Mouse (Mus musculus) hematopoietic stem cell, adult 5-6 weeks (primary cell): ENCODE data around the gene Anapc16. TPM values are rescaled to one million over a fixed set of nuclear protein-coding genes. Genes with fewer than 3 reads are reported as not detected.
A peak's percentile ranks its signal among the peaks of the same experiment; 100 is the strongest.

ENCODE experiments used
- ATAC-seq, 2 experiments: fragments of 125-278 bp in 1 of 2; replicated peaks in 1 of 2; 2 replicates each; pipeline ENCODE4 v1.8.0; 2016 to 2017; ENCODE audit warnings: inconsistent platforms in 2 of 2, mild to moderate bottlenecking in 2 of 2, moderate number of reproducible peaks in 2 of 2, low read depth in 1 of 2, moderate TSS enrichment in 1 of 2; ENCODE audit not compliant: low FRiP score in 2 of 2, poor library complexity in 2 of 2, severe bottlenecking in 2 of 2, insufficient read depth in 1 of 2, low TSS enrichment in 1 of 2
- total RNA-seq: library from RNA; stranded (forward); fragments of 172-1452, 232-1000 nt; gene quantifications from 2 replicates; pipeline ENCODE4 v1.2.3, GENCODE M21; 2017

The Anapc16 gene
- total RNA-seq, 1 experiment from 2014 or later, result 44.3 TPM

- ATAC-seq, result no peak
Observed at GRCm38 (mm10) chr10:59978401-59978800, 24.5 kb downstream of the Anapc16 start.

DNA sequence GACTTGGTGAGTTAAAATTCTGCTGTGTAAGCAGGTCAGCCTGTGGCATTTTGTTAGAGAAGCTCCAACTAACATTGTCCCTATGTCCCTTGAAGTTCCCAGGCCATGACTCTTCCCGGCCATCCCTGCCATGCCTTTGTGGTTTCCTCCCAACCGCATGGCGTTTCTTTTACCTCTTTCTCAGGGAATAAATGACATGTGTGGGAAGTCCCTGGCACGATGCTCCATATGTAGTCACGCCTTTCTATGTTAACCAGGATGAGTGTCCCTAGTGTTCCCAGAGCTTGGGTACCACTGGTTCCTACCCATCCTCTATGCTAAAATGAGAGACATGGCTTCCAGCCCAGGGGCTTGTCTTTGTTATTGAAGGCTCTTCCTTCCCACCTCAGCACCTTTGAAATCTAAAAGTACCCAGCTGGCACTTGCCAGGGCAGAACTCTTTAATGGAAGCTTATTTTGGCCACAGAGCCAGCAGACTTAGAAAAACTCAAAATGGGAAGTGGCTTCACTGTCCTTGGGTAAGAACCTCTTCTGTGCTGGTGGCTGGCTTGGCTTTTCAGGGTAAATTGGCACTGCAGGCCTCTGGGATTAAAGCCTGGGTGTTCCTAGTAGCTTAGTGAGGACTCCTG is 25.1 kb downstream of the Anapc16 start:
- no peak for ATAC-seq

DNA sequence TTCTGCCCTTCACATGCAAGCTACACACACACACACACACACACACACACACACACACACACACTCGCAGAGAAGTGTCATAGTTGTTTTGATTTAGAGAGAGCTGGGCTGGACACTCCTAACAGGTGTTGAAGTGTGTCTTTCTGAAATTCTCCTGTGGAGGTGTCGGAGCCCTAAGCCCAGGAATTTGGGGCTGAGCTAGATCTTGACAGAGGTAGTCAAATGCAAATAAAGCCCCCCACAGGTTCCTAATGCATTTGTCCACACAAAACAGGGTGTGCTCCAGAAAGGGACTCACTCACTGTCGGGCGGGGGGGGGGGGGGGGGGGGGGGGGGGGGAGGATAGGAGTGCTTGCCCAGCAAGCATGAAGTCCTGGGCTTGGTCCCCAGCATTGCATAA is 25.8 kb downstream of the Anapc16 start:
- no peak for ATAC-seq

GRCm38 (mm10) chr10:59974786-59975185 is 28.1 kb downstream of the Anapc16 start:
- ATAC-seq, result peak; percentile 16 to 30

- peak; percentile 76 to 78 for ATAC-seq
Observed at GRCm38 (mm10) chr10:59974191-59974664, 28.7 kb downstream of the Anapc16 start.

DNA sequence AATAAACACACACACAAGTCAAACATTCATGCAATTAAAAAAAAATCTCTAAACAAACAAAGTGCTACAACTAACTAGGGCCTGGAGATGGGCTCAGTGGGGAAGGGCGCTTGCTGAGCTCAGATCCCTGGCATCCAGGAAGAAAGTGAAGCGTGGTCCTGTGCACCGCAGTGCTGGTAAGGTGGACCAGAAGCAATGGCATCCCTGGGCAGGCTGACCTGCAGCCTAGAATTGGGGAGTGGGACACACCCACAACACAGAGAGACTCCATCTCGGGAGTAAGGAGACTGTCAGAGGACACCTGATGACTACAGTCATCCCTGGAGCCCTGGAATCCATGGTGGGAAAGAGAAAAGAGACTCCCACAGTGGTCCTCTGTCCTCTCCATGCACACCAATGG is 29.5 kb downstream of the Anapc16 start:
- ATAC-seq, result no peak

GRCm38 (mm10) chr10:59972999-59973398 is 29.9 kb downstream of the Anapc16 start:
- ATAC-seq, result no peak

- no peak for ATAC-seq
Observed at GRCm38 (mm10) chr10:59972534-59972933, 30.4 kb downstream of the Anapc16 start.

GRCm38 (mm10) chr10:59971813-59972212 is 31.1 kb downstream of the Anapc16 start:
- no peak for ATAC-seq

GRCm38 (mm10) chr10:59970450-59971062 is 32.4 kb downstream of the Anapc16 start:
- no peak for ATAC-seq

GRCm38 (mm10) chr10:59969821-59970449 is 33.0 kb downstream of the Anapc16 start:
- ATAC-seq, result peak in 1 of 2 experiments; percentile 52; a peak in 2 of 4 replicates

DNA sequence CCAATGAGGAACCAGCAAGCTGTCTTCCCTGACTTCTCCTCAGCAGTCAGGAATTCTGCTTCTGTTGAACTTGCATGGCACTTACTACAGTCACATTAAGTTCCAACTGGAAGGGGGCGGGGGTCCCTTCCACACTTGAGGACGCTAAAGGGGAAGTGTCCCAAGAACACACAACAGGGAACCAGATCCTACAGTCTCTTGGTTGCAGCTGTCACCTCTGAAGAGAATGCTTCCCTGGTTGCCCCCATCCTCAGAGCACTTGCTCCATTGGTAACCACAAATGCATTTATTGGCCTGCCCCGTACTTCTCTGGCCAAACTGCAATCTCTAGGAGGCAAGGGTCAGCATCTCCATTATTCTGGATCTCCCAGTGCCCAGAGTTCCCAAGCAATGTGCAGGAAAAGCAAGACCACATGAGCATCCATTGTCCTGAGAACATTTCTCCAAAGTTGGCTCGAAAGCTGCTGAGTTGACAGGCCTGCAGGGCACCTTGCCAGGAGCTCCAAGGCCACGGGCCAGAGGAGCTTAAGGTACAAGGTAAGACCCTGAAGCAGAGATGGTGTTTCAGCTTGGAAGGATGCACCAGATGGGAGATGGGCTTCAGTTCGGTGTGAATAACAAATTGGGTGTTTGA is 35.5 kb downstream of the Anapc16 start:
- no peak for ATAC-seq

- ATAC-seq, result no peak
Observed at GRCm38 (mm10) chr10:59966743-59967142, 36.2 kb downstream of the Anapc16 start.

DNA sequence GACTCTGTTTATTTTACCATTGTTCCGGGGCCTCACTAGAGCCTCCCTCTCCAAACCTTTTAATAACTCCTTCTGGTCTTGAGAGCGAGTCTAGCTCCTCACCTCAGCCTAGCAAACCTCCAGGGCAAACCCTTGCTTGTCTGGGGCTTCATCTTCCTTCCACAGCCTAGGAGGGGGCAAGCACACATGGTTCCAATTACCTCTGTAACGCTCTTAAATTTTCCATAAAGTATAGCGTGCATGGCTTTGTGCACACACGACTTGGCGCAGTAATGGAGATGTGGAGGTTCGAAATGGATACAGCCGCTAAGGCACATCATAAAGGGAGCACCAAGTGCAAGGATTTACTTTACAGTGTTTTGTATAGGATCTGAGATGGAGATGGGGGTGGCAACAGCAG is 37.1 kb downstream of the Anapc16 start:
- no peak for ATAC-seq

GRCm38 (mm10) chr10:59965362-59965695 is 37.6 kb downstream of the Anapc16 start:
- ATAC-seq, result no peak

DNA sequence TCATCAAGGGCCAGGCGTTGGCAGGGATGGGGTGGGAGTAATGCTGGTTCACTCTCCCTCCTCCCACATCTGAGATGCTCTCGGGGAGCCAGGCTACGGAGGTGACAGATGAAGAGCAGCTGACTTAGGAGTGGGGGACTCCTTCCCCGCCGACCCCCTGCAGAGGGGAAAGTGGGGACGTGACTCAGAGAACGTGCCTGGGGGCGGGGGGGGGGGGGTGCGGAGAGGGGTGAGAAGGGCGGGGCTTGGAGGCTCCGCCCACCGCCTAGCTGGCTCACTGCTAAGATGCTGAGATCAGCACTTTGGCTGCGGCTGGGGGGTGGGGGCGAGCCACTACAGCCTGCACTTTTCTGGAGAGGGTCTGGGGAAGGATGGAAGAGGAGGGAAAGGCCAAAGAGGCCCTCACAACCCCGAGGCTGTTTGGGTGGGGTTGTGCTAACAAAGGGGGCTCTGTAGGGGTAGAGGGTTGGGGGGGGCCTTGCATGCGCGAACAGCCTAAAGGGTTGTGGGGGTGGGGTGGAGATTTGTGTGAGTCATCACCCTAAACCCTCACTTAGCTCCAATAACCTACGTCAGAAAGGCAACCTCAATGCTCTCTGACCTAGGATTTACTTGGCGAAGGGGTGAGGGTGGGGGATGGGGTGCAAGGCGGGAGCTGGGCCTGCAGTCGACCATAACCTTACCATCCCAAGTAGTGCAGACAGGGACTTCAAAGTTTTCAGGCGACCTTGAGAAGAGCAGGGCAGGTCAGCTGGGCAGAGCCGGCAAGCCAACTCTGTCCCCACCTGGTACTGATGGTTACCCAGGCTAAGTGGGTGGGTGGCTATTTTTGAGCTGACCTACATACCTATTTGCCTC is 38.2 kb downstream of the Anapc16 start:
- ATAC-seq, result no peak; a peak in 1 of 4 replicates

DNA sequence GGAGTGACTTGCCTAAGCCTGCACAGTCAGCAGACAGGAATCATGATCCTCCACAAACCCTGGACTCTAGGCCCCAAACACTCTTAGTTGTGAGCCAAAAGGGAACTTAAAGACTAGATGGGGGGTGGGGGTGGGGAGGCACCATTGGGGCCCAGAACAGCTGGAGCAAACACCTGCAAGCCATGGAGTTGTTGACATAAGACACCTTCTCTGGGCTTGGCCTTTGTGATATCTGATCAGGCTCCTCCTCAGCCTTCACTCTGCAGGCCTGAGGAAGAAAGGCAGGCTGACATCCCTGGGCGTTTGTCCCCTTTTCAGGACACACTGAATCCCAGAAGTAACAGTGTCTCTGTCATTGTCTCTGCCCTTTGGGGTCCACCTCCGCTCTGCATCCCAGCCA is 39.3 kb downstream of the Anapc16 start:
- ATAC-seq, result no peak
